Mouse (Mus musculus): ENCODE results near the gene 4931406C07Rik. TPM values are rescaled to one million over a fixed set of nuclear protein-coding genes. Genes with fewer than 3 reads are reported as not detected.

The 4931406C07Rik gene
- polyA plus RNA-seq, 1 experiment from 2014 or later = 7.3 TPM

GRCm38 (mm10) chr9:15239042-15239925 lies 67.0 kb downstream of the 4931406C07Rik start, which contains the start of gene Vstm5:
Gene Vstm5 (plus strand): TSS chr9:15239045.
- ATAC-seq (ENCODE audit: insufficient read depth, low FRiP score, low TSS enrichment) (peak; percentile 90), DNase-seq (ENCODE audit: low spot score) (peak; percentile 70)
- Histone ChIP-seq H3K36me3 (ENCODE audit: control insufficient read depth, insufficient read depth, low read length) (no peaks in the 10 kb centered on the region), H3K9me3 (ENCODE audit: control insufficient read depth, low read length) (no peaks in the 10 kb centered on the region), H3K27me3 (ENCODE audit: control insufficient read depth, insufficient read depth, low read length) (no peaks in the 10 kb centered on the region), H3K4me1 (ENCODE audit: control insufficient read depth, insufficient read depth, low read length) (0 out of 2 replicates have a peak, but pooled peaks cover 2% of the 10 kb centered on the region), H3K4me3 (ENCODE audit: low read depth, low read length) (peak within 1 kb of the TSS; percentile 42), H3K4me2 (ENCODE audit: low read depth) (peak within 1 kb of the TSS; percentile 81), H3K27ac (ENCODE audit: low read depth, low read length) (no peak within 1 kb of the TSS), H3K9ac (ENCODE audit: low read length) (peak within 1 kb of the TSS; percentile 70)
- WGBS = 5% methylated on average over 35 of the region's 35 CpGs

DNA sequence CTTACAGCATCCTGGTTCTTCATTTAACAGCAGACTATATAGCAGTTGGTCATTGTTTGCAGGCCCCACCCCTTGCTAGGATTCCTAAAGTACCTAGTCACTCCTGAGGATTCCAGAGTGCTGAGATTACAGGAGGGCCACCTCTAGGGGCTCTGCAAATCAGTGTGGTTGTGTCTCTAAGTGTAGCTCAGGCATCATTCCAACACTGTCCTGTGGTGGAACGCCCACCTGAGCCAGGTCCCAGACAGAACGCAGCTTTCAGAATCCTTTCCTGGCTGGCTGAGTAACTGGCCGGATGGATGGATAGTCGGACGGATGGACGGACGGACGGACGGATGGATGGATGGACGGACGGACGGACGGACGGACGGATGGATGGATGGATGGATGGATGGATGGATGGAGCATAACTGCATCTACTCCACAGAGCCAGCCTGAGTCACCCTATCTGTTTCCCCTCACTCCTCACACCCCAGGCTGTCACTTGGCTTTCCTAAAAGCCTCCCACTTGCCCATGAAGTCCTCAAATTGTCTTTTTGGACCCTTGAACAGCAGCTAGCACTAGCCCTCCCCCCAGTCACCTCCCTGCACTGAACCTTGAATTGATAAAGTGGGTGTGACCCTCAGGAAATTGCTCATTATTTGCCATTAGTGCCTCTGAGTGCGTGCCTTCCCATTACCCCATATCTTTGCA lies 67.8 kb downstream of the 4931406C07Rik start:
- 0 out of 2 replicates have a peak, but pooled peaks have one; percentile 13 for ATAC-seq (ENCODE audit: insufficient read depth, low FRiP score, low TSS enrichment)
- H3K27ac ChIP-seq (ENCODE audit: low read depth, low read length) = no peak overlapping the region
- no peak for DNase-seq (ENCODE audit: low spot score)
- H3K4me3 ChIP-seq (ENCODE audit: low read depth, low read length) = peak overlapping the region; percentile 42
- 0 out of 2 replicates have a peak, but pooled peaks cover 2% of the 10 kb centered on the region for H3K4me1 ChIP-seq (ENCODE audit: control insufficient read depth, insufficient read depth, low read length)
- H3K36me3 ChIP-seq (ENCODE audit: control insufficient read depth, insufficient read depth, low read length) = no peaks in the 10 kb centered on the region
- H3K9ac ChIP-seq (ENCODE audit: low read length) = peak overlapping the region; percentile 70
- 53% methylated on average over 16 of the region's 16 CpGs for WGBS
- no peaks in the 10 kb centered on the region for H3K9me3 ChIP-seq (ENCODE audit: control insufficient read depth, low read length)
- H3K27me3 ChIP-seq (ENCODE audit: control insufficient read depth, insufficient read depth, low read length) = no peaks in the 10 kb centered on the region
- H3K4me2 ChIP-seq (ENCODE audit: low read depth) = peak overlapping the region; percentile 81

- H3K27me3 ChIP-seq (ENCODE audit: control insufficient read depth, insufficient read depth, low read length) = no peaks in the 10 kb centered on the region
- 54% methylated on average over 14 of the region's 14 CpGs for WGBS
- no peak overlapping the region for H3K4me3 ChIP-seq (ENCODE audit: low read depth, low read length)
- no peak overlapping the region for H3K27ac ChIP-seq (ENCODE audit: low read depth, low read length)
- no peak for DNase-seq (ENCODE audit: low spot score)
- H3K4me2 ChIP-seq (ENCODE audit: low read depth) = no peak overlapping the region
- H3K36me3 ChIP-seq (ENCODE audit: control insufficient read depth, insufficient read depth, low read length) = no peaks in the 10 kb centered on the region
- H3K9me3 ChIP-seq (ENCODE audit: control insufficient read depth, low read length) = no peaks in the 10 kb centered on the region
- H3K9ac ChIP-seq (ENCODE audit: low read length) = no peak overlapping the region
- 0 out of 2 replicates have a peak, but pooled peaks cover 2% of the 10 kb centered on the region for H3K4me1 ChIP-seq (ENCODE audit: control insufficient read depth, insufficient read depth, low read length)
- no peak for ATAC-seq (ENCODE audit: insufficient read depth, low FRiP score, low TSS enrichment)
Observed at GRCm38 (mm10) chr9:15237516-15238296, 68.5 kb downstream of the 4931406C07Rik start.

GRCm38 (mm10) chr9:15235986-15236385 lies 70.3 kb downstream of the 4931406C07Rik start:
- Histone ChIP-seq H3K4me2 (ENCODE audit: low read depth) (no peak overlapping the region), H3K4me1 (ENCODE audit: control insufficient read depth, insufficient read depth, low read length) (0 out of 2 replicates have a peak, but pooled peaks cover 2% of the 10 kb centered on the region), H3K9ac (ENCODE audit: low read length) (no peak overlapping the region), H3K36me3 (ENCODE audit: control insufficient read depth, insufficient read depth, low read length) (no peaks in the 10 kb centered on the region), H3K27ac (ENCODE audit: low read depth, low read length) (no peak overlapping the region), H3K27me3 (ENCODE audit: control insufficient read depth, insufficient read depth, low read length) (no peaks in the 10 kb centered on the region), H3K4me3 (ENCODE audit: low read depth, low read length) (no peak overlapping the region), H3K9me3 (ENCODE audit: control insufficient read depth, low read length) (no peaks in the 10 kb centered on the region)
- DNase-seq (ENCODE audit: low spot score) (no peak), ATAC-seq (ENCODE audit: insufficient read depth, low FRiP score, low TSS enrichment) (no peak)
- 77% methylated on average over 3 of the region's 3 CpGs for WGBS

DNA sequence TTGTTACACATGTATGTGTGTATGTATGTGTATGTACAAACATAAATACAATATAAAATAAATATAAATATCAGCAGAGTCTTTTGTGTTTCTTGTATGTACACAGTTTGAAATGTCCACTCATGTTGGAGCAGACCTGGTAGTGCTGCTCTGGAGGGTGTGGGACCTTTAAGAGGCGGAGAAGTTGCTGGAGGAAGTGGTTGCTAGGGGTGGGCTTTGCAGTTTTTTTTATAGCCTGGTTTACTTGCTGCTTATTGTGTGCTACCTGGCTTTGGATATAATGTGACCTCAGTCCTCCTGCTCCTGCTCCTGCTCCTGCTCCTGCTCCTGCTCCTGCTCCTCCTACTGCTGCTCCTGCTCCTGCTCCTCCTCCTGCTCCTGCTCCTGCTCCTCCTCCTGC lies 72.6 kb downstream of the 4931406C07Rik start:
- DNase-seq (ENCODE audit: low spot score) (no peak), ATAC-seq (ENCODE audit: insufficient read depth, low FRiP score, low TSS enrichment) (no peak)
- H3K9ac ChIP-seq (ENCODE audit: low read length) = no peak overlapping the region
- H3K27ac ChIP-seq (ENCODE audit: low read depth, low read length) = no peak overlapping the region
- H3K4me2 ChIP-seq (ENCODE audit: low read depth) = no peak overlapping the region
- 0 out of 2 replicates have a peak, but pooled peaks cover under 1% of the 10 kb centered on the region for H3K4me1 ChIP-seq (ENCODE audit: control insufficient read depth, insufficient read depth, low read length)
- H3K36me3 ChIP-seq (ENCODE audit: control insufficient read depth, insufficient read depth, low read length) = no peaks in the 10 kb centered on the region
- H3K4me3 ChIP-seq (ENCODE audit: low read depth, low read length) = no peak overlapping the region
- 85% methylated on average over 1 of the region's 1 CpGs for WGBS
- no peaks in the 10 kb centered on the region for H3K27me3 ChIP-seq (ENCODE audit: control insufficient read depth, insufficient read depth, low read length)
- H3K9me3 ChIP-seq (ENCODE audit: control insufficient read depth, low read length) = no peaks in the 10 kb centered on the region

Small RNA genes within 50 kb of the gene (microRNA-seq; reads per million reads assigned to microRNA genes)
- not detected for gene Gm49349
- gene mmu-mir-7650 = not detected

Other genes starting within 250 kb of the 4931406C07Rik start
- gene Hephl1, start 194.3 kb downstream of the 4931406C07Rik start, polyA plus RNA-seq (2014; fragmentation: Nextera tagmentation; extraction: Ambion mirVana) = not detected in 2 replicates
- gene Vstm5, start 67.4 kb downstream of the 4931406C07Rik start, polyA plus RNA-seq (2014; fragmentation: Nextera tagmentation; extraction: Ambion mirVana) = 2.9 and 3.0 TPM in 2 replicates
- gene Med17, start 26.5 kb downstream of the 4931406C07Rik start, polyA plus RNA-seq (2014; fragmentation: Nextera tagmentation; extraction: Ambion mirVana) = 47.9 and 52.4 TPM in 2 replicates
- 59.7 and 61.1 TPM in 2 replicates for gene Taf1d, start 234 bp downstream of the 4931406C07Rik start, polyA plus RNA-seq (2014; fragmentation: Nextera tagmentation; extraction: Ambion mirVana)
- 18.1 and 21.0 TPM in 2 replicates for gene Cep295, start 51.3 kb upstream of the 4931406C07Rik start, polyA plus RNA-seq (2014; fragmentation: Nextera tagmentation; extraction: Ambion mirVana)
- 3.6 and 3.7 TPM in 2 replicates for gene Smco4, start 187.0 kb upstream of the 4931406C07Rik start, polyA plus RNA-seq (2014; fragmentation: Nextera tagmentation; extraction: Ambion mirVana)